Mouse (Mus musculus): ENCODE measurements around the gene Golga1. TPM values are rescaled to one million over a fixed set of nuclear protein-coding genes. Genes with fewer than 3 reads are reported as not detected.
A peak's percentile ranks its signal among the peaks of the same experiment; 100 is the strongest.
"Not testable (repeated sequence)": the region's sequence is repeated elsewhere in the genome, so short reads cannot be mapped to it uniquely, and the experiment has no call there.

Gene Golga1
- polyA plus RNA-seq, 1 experiment from 2014 or later = 38.3 TPM

GRCm38 (mm10) chr2:39031611-39032010, 33.7 kb downstream of the Golga1 start:
- no peak overlapping the region for H3K4me3 ChIP-seq
- H3K4me1 ChIP-seq = no peaks in the 10 kb centered on the region
- H3K36me3 ChIP-seq (ENCODE audit: poor library complexity, severe bottlenecking) = peaks cover 88% of the 10 kb centered on the region
- 92% methylated on average over 1 of the region's 1 CpGs for WGBS
- ATAC-seq = no peak
- H3K9ac ChIP-seq = no peak overlapping the region
- H3K9me3 ChIP-seq (replicated peaks) = no peaks in the 10 kb centered on the region
- no peak overlapping the region for H3K4me2 ChIP-seq
- H3K27ac ChIP-seq = no peak overlapping the region
- no peaks in the 10 kb centered on the region for H3K27me3 ChIP-seq

- 92% methylated on average over 1 of the region's 1 CpGs for WGBS
- no peak overlapping the region for H3K9ac ChIP-seq
- H3K27ac ChIP-seq = no peak overlapping the region
- H3K27me3 ChIP-seq = no peaks in the 10 kb centered on the region
- no peaks in the 10 kb centered on the region for H3K4me1 ChIP-seq
- no peaks in the 10 kb centered on the region for H3K9me3 ChIP-seq (replicated peaks)
- no peak for ATAC-seq
- H3K4me2 ChIP-seq = no peak overlapping the region
- no peak overlapping the region for H3K4me3 ChIP-seq
- peaks cover 94% of the 10 kb centered on the region for H3K36me3 ChIP-seq (ENCODE audit: poor library complexity, severe bottlenecking)
These were observed 45.3 kb downstream of the Golga1 start for GRCm38 (mm10) chr2:39020004-39020403.

- peaks cover 6% of the 10 kb centered on the region; the same call in 1 of the 2 replicates for H3K4me1 ChIP-seq
- ATAC-seq = no peak
- H3K36me3 ChIP-seq (ENCODE audit: poor library complexity, severe bottlenecking) = peaks cover 87% of the 10 kb centered on the region
- H3K27ac ChIP-seq = no peak overlapping the region
- no peak overlapping the region for H3K4me3 ChIP-seq
- H3K27me3 ChIP-seq = no peaks in the 10 kb centered on the region
- H3K9me3 ChIP-seq (replicated peaks) = no peaks in the 10 kb centered on the region
- no peak overlapping the region for H3K4me2 ChIP-seq
- WGBS = 86% methylated on average over 3 of the region's 3 CpGs
- no peak overlapping the region for H3K9ac ChIP-seq
These were observed 48.8 kb downstream of the Golga1 start for GRCm38 (mm10) chr2:39016581-39016980.

GRCm38 (mm10) chr2:39012768-39013279, 52.5 kb downstream of the Golga1 start:
- H3K27me3 ChIP-seq = no peaks in the 10 kb centered on the region
- no peak overlapping the region for H3K9ac ChIP-seq
- ATAC-seq = no peak
- peaks cover 53% of the 10 kb centered on the region for H3K36me3 ChIP-seq (ENCODE audit: poor library complexity, severe bottlenecking)
- H3K27ac ChIP-seq = no peak overlapping the region
- H3K9me3 ChIP-seq (replicated peaks) = no peaks in the 10 kb centered on the region
- H3K4me2 ChIP-seq = no peak overlapping the region
- WGBS = 85% methylated on average over 7 of the region's 7 CpGs
- H3K4me1 ChIP-seq = peaks cover 32% of the 10 kb centered on the region
- no peak overlapping the region for H3K4me3 ChIP-seq

GRCm38 (mm10) chr2:39011971-39012370, 53.4 kb downstream of the Golga1 start:
- H3K9me3 ChIP-seq (replicated peaks) = no peaks in the 10 kb centered on the region
- H3K36me3 ChIP-seq (ENCODE audit: poor library complexity, severe bottlenecking) = peaks cover 45% of the 10 kb centered on the region
- no peak overlapping the region for H3K4me2 ChIP-seq
- no peak overlapping the region for H3K4me3 ChIP-seq
- H3K9ac ChIP-seq = no peak overlapping the region
- 85% methylated on average over 3 of the region's 3 CpGs for WGBS
- no peak for ATAC-seq
- H3K27me3 ChIP-seq = no peaks in the 10 kb centered on the region
- H3K4me1 ChIP-seq = peaks cover 35% of the 10 kb centered on the region
- no peak overlapping the region for H3K27ac ChIP-seq

GRCm38 (mm10) chr2:39011264-39011663, 54.1 kb downstream of the Golga1 start:
- Histone ChIP-seq H3K4me2 (no peak overlapping the region), H3K4me3 (no peak overlapping the region), H3K27me3 (no peaks in the 10 kb centered on the region), H3K27ac (no peak overlapping the region), H3K4me1 (peaks cover 40% of the 10 kb centered on the region), H3K9me3 (replicated peaks) (no peaks in the 10 kb centered on the region), H3K36me3 (ENCODE audit: poor library complexity, severe bottlenecking) (peaks cover 38% of the 10 kb centered on the region), H3K9ac (no peak overlapping the region)
- no peak for ATAC-seq

DNA sequence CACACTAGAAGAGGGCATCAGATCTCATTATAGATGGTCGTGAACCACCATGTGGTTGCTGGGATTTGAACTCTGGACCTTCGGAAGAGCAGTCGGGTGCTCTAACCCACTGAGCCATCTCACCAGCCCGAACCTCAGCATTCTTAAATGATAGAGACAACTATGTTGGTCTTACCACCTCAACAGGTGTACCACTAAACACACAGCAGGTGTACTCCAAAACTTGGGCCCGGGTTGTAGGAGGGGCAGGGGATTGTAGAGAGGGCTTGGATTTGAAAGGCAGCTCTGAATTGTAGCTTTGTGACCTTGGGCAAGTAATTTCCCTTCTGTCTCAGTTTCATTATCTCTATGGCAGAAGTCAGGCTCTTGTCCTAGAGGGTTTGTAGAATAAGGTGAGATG, 55.2 kb downstream of the Golga1 start:
- Histone ChIP-seq H3K36me3 (ENCODE audit: poor library complexity, severe bottlenecking) (peaks cover 27% of the 10 kb centered on the region), H3K4me1 (peaks cover 49% of the 10 kb centered on the region)
- not testable (repeated sequence) for ATAC-seq; H3K27me3 ChIP-seq; H3K4me3 ChIP-seq; H3K4me2 ChIP-seq; H3K9ac ChIP-seq; H3K27ac ChIP-seq; H3K9me3 ChIP-seq (replicated peaks)
- WGBS = 89% methylated on average over 5 of the region's 5 CpGs

- Histone ChIP-seq H3K36me3 (ENCODE audit: poor library complexity, severe bottlenecking) (peaks cover 16% of the 10 kb centered on the region), H3K4me3 (peak overlapping the region; percentile 93), H3K27ac (no peak overlapping the region), H3K27me3 (no peaks in the 10 kb centered on the region), H3K4me1 (peaks cover 52% of the 10 kb centered on the region), H3K9me3 (replicated peaks) (no peaks in the 10 kb centered on the region), H3K4me2 (peak overlapping the region; percentile 97), H3K9ac (peak overlapping the region; percentile 96)
- no peak for ATAC-seq
- WGBS = 37% methylated on average over 3 of the region's 3 CpGs
These were observed 56.4 kb downstream of the Golga1 start for GRCm38 (mm10) chr2:39008954-39009365.

- Histone ChIP-seq H3K9ac (peak overlapping the region; percentile 96), H3K9me3 (replicated peaks) (no peaks in the 10 kb centered on the region), H3K27me3 (no peaks in the 10 kb centered on the region), H3K36me3 (ENCODE audit: poor library complexity, severe bottlenecking) (peaks cover 15% of the 10 kb centered on the region), H3K4me1 (peaks cover 53% of the 10 kb centered on the region), H3K27ac (peak overlapping the region; percentile 90), H3K4me2 (peak overlapping the region; percentile 97), H3K4me3 (peak overlapping the region; percentile 93)
- WGBS = 1% methylated on average over 25 of the region's 25 CpGs
- peak; percentile 50 for ATAC-seq
These were observed 56.9 kb downstream of the Golga1 start for GRCm38 (mm10) chr2:39008350-39008851.

DNA sequence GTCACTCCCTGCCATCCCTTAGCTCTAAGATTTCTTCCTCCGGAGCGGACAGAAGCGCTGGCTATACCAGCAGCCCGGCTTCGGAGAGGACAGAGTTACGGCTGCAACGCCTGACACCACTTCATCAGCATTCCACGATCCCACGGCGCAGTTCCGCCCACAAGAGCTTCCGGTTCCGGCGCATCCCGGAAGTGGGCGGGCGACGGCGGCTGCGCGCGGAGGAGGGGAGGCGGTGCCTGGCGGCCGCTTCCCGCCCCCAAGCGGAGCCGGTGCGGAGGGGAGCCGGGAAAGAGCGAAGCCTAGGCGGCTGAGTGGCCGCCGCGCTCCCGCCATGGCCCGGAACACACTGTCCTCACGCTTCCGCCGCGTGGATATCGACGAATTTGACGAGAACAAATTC, 57.5 kb downstream of the Golga1 start:
- Histone ChIP-seq H3K36me3 (ENCODE audit: poor library complexity, severe bottlenecking) (peaks cover 17% of the 10 kb centered on the region), H3K9ac (peak overlapping the region; percentile 96), H3K27me3 (no peaks in the 10 kb centered on the region), H3K9me3 (replicated peaks) (no peaks in the 10 kb centered on the region), H3K27ac (peak overlapping the region; percentile 90), H3K4me3 (peak overlapping the region; percentile 93), H3K4me2 (peak overlapping the region; percentile 97), H3K4me1 (peaks cover 58% of the 10 kb centered on the region)
- WGBS = under 1% methylated on average over 36 of the region's 44 CpGs
- peak; percentile 88 for ATAC-seq

DNA sequence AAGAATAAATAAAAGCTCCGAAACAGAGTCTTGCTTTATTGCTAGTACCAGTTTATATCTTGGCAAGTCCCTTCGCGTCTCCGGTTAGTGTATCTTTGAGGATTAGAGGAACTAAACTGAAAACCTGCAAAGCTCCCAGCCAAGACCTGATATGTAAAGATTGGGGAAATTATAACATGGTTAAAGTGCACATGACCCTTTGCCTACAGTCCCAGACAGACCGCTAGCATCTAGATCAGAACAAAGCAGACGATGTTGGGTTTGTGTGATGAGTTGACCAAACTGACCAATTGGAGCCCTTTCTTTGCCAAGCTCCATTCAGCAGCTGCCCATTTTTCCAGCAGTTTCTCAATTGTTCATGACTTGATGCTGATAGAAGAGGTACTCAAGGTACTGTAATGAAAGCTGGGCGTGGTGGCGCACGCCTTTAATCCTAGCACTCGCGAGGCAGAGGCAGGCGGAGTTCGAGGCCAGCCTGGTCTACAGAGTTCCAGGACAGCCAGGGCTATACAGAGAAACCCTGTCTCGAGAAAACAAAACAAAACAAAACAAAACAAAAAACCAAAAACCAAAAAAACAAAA, 59.1 kb downstream of the Golga1 start:
- ATAC-seq = no peak
- peak overlapping the region; percentile 74 for H3K4me3 ChIP-seq
- 91% methylated on average over 14 of the region's 14 CpGs for WGBS

DNA sequence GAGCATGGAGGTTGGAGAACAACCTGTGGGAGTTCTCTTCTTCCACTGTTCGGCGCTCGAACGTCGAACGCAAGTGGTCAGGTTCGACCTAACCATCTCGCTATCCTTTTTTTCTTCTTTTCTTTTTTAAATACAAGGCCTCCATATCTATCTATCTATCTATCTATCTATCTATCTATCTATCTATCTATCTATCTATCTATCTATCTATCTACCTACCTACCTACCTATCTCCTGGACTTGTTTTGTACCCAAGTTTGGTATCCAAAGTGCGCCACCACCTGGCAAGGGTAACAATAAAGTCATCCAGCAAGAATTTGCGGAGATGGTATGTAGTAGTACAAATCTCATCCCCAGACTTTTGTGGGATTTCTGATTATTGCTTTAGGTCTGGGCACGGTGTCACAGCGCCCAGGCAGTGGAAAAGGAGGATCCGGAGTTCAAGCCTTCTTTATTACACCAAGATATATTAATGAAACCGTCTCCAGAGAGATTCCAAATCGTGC, 59.7 kb downstream of the Golga1 start, which contains the start of gene Rpl35:
Gene Rpl35, minus strand, starts transcription at position 51 of the 506 bp plus-strand sequence.
- 14% methylated on average over 15 of the region's 15 CpGs for WGBS
- peak within 1 kb of the TSS; percentile 74 for H3K4me3 ChIP-seq
- no peaks in the 10 kb centered on the region for H3K27me3 ChIP-seq
- peak within 1 kb of the TSS; percentile 93 for H3K27ac ChIP-seq
- H3K4me2 ChIP-seq = peak within 1 kb of the TSS; percentile 95
- H3K9ac ChIP-seq = peak within 1 kb of the TSS; percentile 93
- H3K9me3 ChIP-seq (replicated peaks) = no peaks in the 10 kb centered on the region
- ATAC-seq = no peak
- H3K4me1 ChIP-seq = peaks cover 58% of the 10 kb centered on the region
- peaks cover 32% of the 10 kb centered on the region for H3K36me3 ChIP-seq (ENCODE audit: poor library complexity, severe bottlenecking)

More for the DNA sequence above, 59.1 kb downstream of the Golga1 start:
- 0 out of 2 replicates have a peak overlapping the region, but pooled peaks have one; percentile 70 for H3K9ac ChIP-seq
- H3K27me3 ChIP-seq = no peaks in the 10 kb centered on the region
- H3K4me1 ChIP-seq = peaks cover 62% of the 10 kb centered on the region
- H3K4me2 ChIP-seq = peak overlapping the region; percentile 95
- H3K36me3 ChIP-seq (ENCODE audit: poor library complexity, severe bottlenecking) = peaks cover 26% of the 10 kb centered on the region
- H3K9me3 ChIP-seq (replicated peaks) = no peaks in the 10 kb centered on the region
- no peak overlapping the region for H3K27ac ChIP-seq
